Mouse (Mus musculus) heart, adult 2 months (tissue): ENCODE results near the gene Epn3.

Experiments
- CTCF ChIP-seq: fragments of 200-600 bp; IDR thresholded peaks from 2 replicates; pipeline ENCODE4 v1.8.1; 2022; ENCODE audit warnings: antibody characterized with exemption, mild to moderate bottlenecking, moderate library complexity
- POLR2A ChIP-seq: fragments of 200-500 bp; IDR thresholded peaks from 2 replicates; pipeline ENCODE4 v1.6.1; 2011; ENCODE audit warnings: mild to moderate bottlenecking, low read depth, low read length, control low read depth; ENCODE audit not compliant: insufficient read depth

GRCm38 (mm10) chr11:94482738-94483137 lies 17.0 kb downstream of the Epn3 start:
- no peak for TF ChIP-seq CTCF
- no peak for TF ChIP-seq POLR2A
